Mouse (Mus musculus) neural tube, embryonic 11.5 days (tissue): ENCODE results near the gene Rps8. TPM values are rescaled to one million over a fixed set of nuclear protein-coding genes. Genes with fewer than 3 reads are reported as not detected.
A peak's percentile ranks its signal among the peaks of the same experiment; 100 is the strongest.
"Not testable (repeated sequence)": the region's sequence is repeated elsewhere in the genome, so short reads cannot be mapped to it uniquely, and the experiment has no call there.

Experiments used
- ATAC-seq: fragments of 200-750 bp; cut with Nextera tagmentation; 2 replicates; pipeline ENCODE4 v1.8.0; 2017; ENCODE audit warnings: moderate number of reproducible peaks, mild to moderate bottlenecking, moderate TSS enrichment, moderate library complexity; ENCODE audit not compliant: insufficient read depth, low FRiP score, low TSS enrichment
- DNase-seq: peaks from one replicate; pipeline ENCODE4 v3.0.0-alpha.2; 2015; ENCODE audit warnings: low spot score
- H3K27ac ChIP-seq: fragments of 300-500 bp; sonication (generic); 2 replicates; pipeline ENCODE4 v1.5.1; 2014; ENCODE audit warnings: low read depth, mild to moderate bottlenecking, low read length
- H3K27me3 ChIP-seq: fragments of 300-500 bp; sonication (generic); 2 replicates; pipeline ENCODE4 v1.6.1; 2014; ENCODE audit warnings: mild to moderate bottlenecking, low read length, mixed read lengths; ENCODE audit not compliant: control insufficient read depth, insufficient read depth
- H3K36me3 ChIP-seq: fragments of 300-500 bp; sonication (generic); 2 replicates; pipeline ENCODE4 v1.6.1; 2014; ENCODE audit warnings: mild to moderate bottlenecking, low read length, moderate library complexity, mixed read lengths; ENCODE audit not compliant: control insufficient read depth, insufficient read depth
- H3K4me1 ChIP-seq: fragments of 300-500 bp; sonication (generic); 2 replicates; pipeline ENCODE4 v1.6.1; 2014; ENCODE audit warnings: low read length, mixed read lengths; ENCODE audit not compliant: control insufficient read depth, insufficient read depth
- H3K4me2 ChIP-seq: fragments of 300-500 bp; sonication (generic); 2 replicates; pipeline ENCODE4 v1.6.1; 2014; ENCODE audit warnings: low read depth, mild to moderate bottlenecking, moderate library complexity
- H3K4me3 ChIP-seq: fragments of 300-500 bp; sonication (generic); 2 replicates; pipeline ENCODE4 v1.5.1; 2014; ENCODE audit warnings: low read depth, low read length
- H3K9ac ChIP-seq: fragments of 300-500 bp; sonication (generic); 2 replicates; pipeline ENCODE4 v1.6.1; 2014; ENCODE audit warnings: mild to moderate bottlenecking, low read length
- H3K9me3 ChIP-seq: fragments of 300-500 bp; sonication (generic); 2 replicates; pipeline ENCODE4 v1.6.1; 2016; ENCODE audit warnings: low read length; ENCODE audit not compliant: control insufficient read depth
- WGBS: fragments of 180-500 bp; shearing (Covaris S2); extraction: QIAGEN DNeasy Blood & Tissue Kit; methylation state at CpG from one replicate; pipeline ENCODE4 v1.1.7; 2014; 5-methylcytosine and 5-hydroxymethylcytosine counted together
- polyA plus RNA-seq: library from polyadenylated mRNA; unstranded; fragments of >200 nt; fragmentation: Nextera tagmentation; extraction: Ambion mirVana; gene quantifications from 2 replicates; pipeline ENCODE4 v1.2.1, GENCODE M21; 2014

Rps8 gene
- polyA plus RNA-seq, 1 experiment from 2014 or later, result 818 TPM

- peak; percentile 60 for ATAC-seq
- not testable (repeated sequence) for H3K9me3 ChIP-seq, DNase-seq, H3K27me3 ChIP-seq, H3K4me1 ChIP-seq, H3K36me3 ChIP-seq, H3K27ac ChIP-seq
- peak overlapping the region; percentile 52 for H3K4me2 ChIP-seq
- H3K4me3 ChIP-seq, result peak overlapping the region; percentile 73
- H3K9ac ChIP-seq, result peak overlapping the region; percentile 59
- WGBS, result 14% methylated on average over 9 of the region's 9 CpGs
Observed at GRCm38 (mm10) chr4:117182759-117183096, 26.7 kb upstream of the Rps8 start.

- Histone ChIP-seq H3K27ac (no peak within 1 kb of the TSS), H3K4me1 (peaks cover 5% of the 10 kb centered on the region; the same call in 1 of the 2 replicates), H3K9me3 (no peaks in the 10 kb centered on the region), H3K4me3 (peak within 1 kb of the TSS; percentile 73), H3K4me2 (peak within 1 kb of the TSS; percentile 52), H3K27me3 (no peaks in the 10 kb centered on the region), H3K9ac (peak within 1 kb of the TSS; percentile 59), H3K36me3 (no peaks in the 10 kb centered on the region; the same call in 1 of the 2 replicates)
- 1% methylated on average over 42 of the region's 42 CpGs for WGBS
- ATAC-seq, result peak; percentile 95
- peak; percentile 94 for DNase-seq
Observed at GRCm38 (mm10) chr4:117181863-117182758, 26.1 kb upstream of the Rps8 start, which contains the start of gene Kif2c. Kif2c (minus strand) TSS chr4:117182639.

GRCm38 (mm10) chr4:117169936-117170335 is 13.9 kb upstream of the Rps8 start:
- peaks cover 35% of the 10 kb centered on the region for H3K36me3 ChIP-seq

GRCm38 (mm10) chr4:117161183-117161582 is 5.1 kb upstream of the Rps8 start:
- Histone ChIP-seq H3K4me2 (no peak overlapping the region), H3K27ac (no peak overlapping the region), H3K4me3 (no peak overlapping the region), H3K36me3 (peaks cover 27% of the 10 kb centered on the region), H3K9me3 (no peaks in the 10 kb centered on the region), H3K4me1 (no peaks in the 10 kb centered on the region), H3K27me3 (no peaks in the 10 kb centered on the region), H3K9ac (no peak overlapping the region)
- DNase-seq (no peak), ATAC-seq (no peak)
- WGBS, result 76% methylated on average over 4 of the region's 4 CpGs

More at GRCm38 (mm10) chr4:117169936-117170335, 13.9 kb upstream of the Rps8 start:
- Histone ChIP-seq H3K9ac (no peak overlapping the region), H3K27me3 (no peaks in the 10 kb centered on the region), H3K9me3 (no peaks in the 10 kb centered on the region), H3K4me1 (no peaks in the 10 kb centered on the region), H3K4me2 (no peak overlapping the region), H3K4me3 (no peak overlapping the region), H3K27ac (no peak overlapping the region)
- DNase-seq, result no peak
- no peak for ATAC-seq
- 95% methylated on average over 5 of the region's 5 CpGs for WGBS

- H3K4me2 ChIP-seq, result no peak overlapping the region
- H3K4me3 ChIP-seq, result no peak overlapping the region
- H3K9me3 ChIP-seq, result no peaks in the 10 kb centered on the region
- WGBS, result 85% methylated on average over 10 of the region's 10 CpGs
- DNase-seq, result no peak
- no peaks in the 10 kb centered on the region for H3K27me3 ChIP-seq
- H3K36me3 ChIP-seq, result peaks cover 12% of the 10 kb centered on the region
- no peak for ATAC-seq
- H3K27ac ChIP-seq, result no peak overlapping the region
- H3K4me1 ChIP-seq, result no peaks in the 10 kb centered on the region; the same call in 1 of the 2 replicates
- H3K9ac ChIP-seq, result no peak overlapping the region
Observed at GRCm38 (mm10) chr4:117159666-117160065, 3.6 kb upstream of the Rps8 start.

- H3K4me2 ChIP-seq, result peak overlapping the region; percentile 34
- H3K4me1 ChIP-seq, result no peaks in the 10 kb centered on the region; the same call in 1 of the 2 replicates
- H3K27ac ChIP-seq, result peak overlapping the region; percentile 91; the same call in 1 of the 2 replicates
- H3K9ac ChIP-seq, result 0 out of 2 replicates have a peak overlapping the region, but pooled peaks have one; percentile 33
- 33% methylated on average over 6 of the region's 6 CpGs for WGBS
- H3K27me3 ChIP-seq, result no peaks in the 10 kb centered on the region
- peak overlapping the region; percentile 99; the same call in 1 of the 2 replicates for H3K4me3 ChIP-seq
- DNase-seq (no peak), ATAC-seq (no peak)
- no peaks in the 10 kb centered on the region for H3K9me3 ChIP-seq
- peaks cover 20% of the 10 kb centered on the region for H3K36me3 ChIP-seq
Observed at GRCm38 (mm10) chr4:117156372-117156771, 329 bp upstream of the Rps8 start.

- Histone ChIP-seq H3K9me3 (no peaks in the 10 kb centered on the region), H3K4me1 (no peaks in the 10 kb centered on the region; the same call in 1 of the 2 replicates), H3K4me2 (peak overlapping the region; percentile 95), H3K27ac (peak overlapping the region; percentile 91), H3K9ac (peak overlapping the region; percentile 98), H3K4me3 (peak overlapping the region; percentile 99), H3K36me3 (peaks cover 24% of the 10 kb centered on the region), H3K27me3 (no peaks in the 10 kb centered on the region)
- 2% methylated on average over 44 of the region's 44 CpGs for WGBS
- DNase-seq (no peak), ATAC-seq (peak; percentile 15; the same call in 1 of the 2 replicates)
Observed at GRCm38 (mm10) chr4:117155020-117155791, 837 bp downstream of the Rps8 start.

GRCm38 (mm10) chr4:117152714-117153113 is 3.3 kb downstream of the Rps8 start:
- no peak overlapping the region for H3K4me3 ChIP-seq
- no peaks in the 10 kb centered on the region for H3K27me3 ChIP-seq
- 91% methylated on average over 5 of the region's 5 CpGs for WGBS
- no peaks in the 10 kb centered on the region for H3K9me3 ChIP-seq
- H3K27ac ChIP-seq, result no peak overlapping the region
- no peak overlapping the region for H3K4me2 ChIP-seq
- H3K4me1 ChIP-seq, result no peaks in the 10 kb centered on the region; the same call in 1 of the 2 replicates
- ATAC-seq (no peak), DNase-seq (no peak)
- H3K9ac ChIP-seq, result no peak overlapping the region
- H3K36me3 ChIP-seq, result peaks cover 25% of the 10 kb centered on the region
